ENCODE assay signal across 10 mouse cellular contexts in genomic region chr11:74843435-74843714, GRCm38 (mm10). TPM values are rescaled to one million over a fixed set of nuclear protein-coding genes. Genes with fewer than 3 reads are reported as not detected.
A peak's percentile ranks its signal among the peaks of the same experiment; 100 is the strongest.
DNase-seq lines count a peak whose midpoint lies in the region; ATAC-seq lines count a peak whose summit lies in the region.
"Had no signal": no experiment of that assay in that cellular context is flagged by ENCODE, and none has a peak within 500 bp of the region (broad histone marks: within the 10 kb centered on the region; RNA-seq: fewer than 3 reads in every experiment).

No protein-coding gene starts in this region.

- H3K27ac ChIP-seq in embryonic facial prominence, embryonic 12.5 days, result peak overlapping the region; percentile 8; the same call in 1 of the 2 replicates
- H3K27ac ChIP-seq: lung, embryonic 15.5 days had no signal

- peak; percentile 59 for DNase-seq in kidney, postnatal 10 days
- no peak for DNase-seq in kidney, adult 9 months
- DNase-seq in brain, adult 2 months (ENCODE audit: low read depth, low spot score), result peak; percentile 50
- peak; percentile 53 to 60 for DNase-seq in kidney, postnatal 36 days
- no peak for DNase-seq in testis, postnatal 14 days (ENCODE audit: low spot score)
- DNase-seq in layer of hippocampus, postnatal 14 days (ENCODE audit: low spot score in 2 of 2), result no peak
- DNase-seq: right cerebral cortex, postnatal 25 days; thymus, postnatal 4 days had no signal

- no peak overlapping the region for H3K9ac ChIP-seq in embryonic facial prominence, embryonic 12.5 days
- H3K9ac ChIP-seq: lung, embryonic 15.5 days had no signal

- ATAC-seq in embryonic facial prominence, embryonic 12.5 days (ENCODE audit: insufficient number of reproducible peaks, insufficient read depth, low FRiP score, low TSS enrichment), result no peak

- H3K9me3 ChIP-seq in embryonic facial prominence, embryonic 12.5 days, result peaks cover 4% of the 10 kb centered on the region; the same call in 1 of the 2 replicates
- H3K9me3 ChIP-seq: lung, embryonic 15.5 days had no signal

- no peak overlapping the region for H3K4me2 ChIP-seq in embryonic facial prominence, embryonic 12.5 days (replicated peaks)
- H3K4me2 ChIP-seq: lung, embryonic 15.5 days had no signal

- no peaks in the 10 kb centered on the region for H3K27me3 ChIP-seq in embryonic facial prominence, embryonic 12.5 days
- H3K27me3 ChIP-seq: lung, embryonic 15.5 days had no signal

- H3K36me3 ChIP-seq in embryonic facial prominence, embryonic 12.5 days, result peaks cover 46% of the 10 kb centered on the region

- H3K4me3 ChIP-seq in embryonic facial prominence, embryonic 12.5 days, result no peak overlapping the region
- H3K4me3 ChIP-seq: lung, embryonic 15.5 days had no signal

- H3K4me1 ChIP-seq in embryonic facial prominence, embryonic 12.5 days, result peaks cover 21% of the 10 kb centered on the region

- 63% methylated on average over 2 of the region's 2 CpGs for WGBS in embryonic facial prominence, embryonic 12.5 days

RNA-seq across cellular contexts. Expression of gene Mnt, which starts 12.7 kb away (rescaled TPM):
- 6.4 TPM in 2 replicates for polyA plus RNA-seq in embryonic facial prominence, embryonic 12.5 days (2016; fragmentation: Nextera tagmentation; extraction: Ambion mirVana)
- 10 to 100 TPM; 28.4 to 29.6 TPM for total RNA-seq in layer of hippocampus, postnatal 14 days (2021)

RNA-seq across cellular contexts. Expression of gene Sgsm2, which starts 53.5 kb away (rescaled TPM):
- polyA plus RNA-seq in embryonic facial prominence, embryonic 12.5 days (2016; fragmentation: Nextera tagmentation; extraction: Ambion mirVana), result 7.5 and 7.9 TPM in 2 replicates
- 10 to 100 TPM; 69.6 to 73.0 TPM for total RNA-seq in layer of hippocampus, postnatal 14 days (2021)

RNA-seq across cellular contexts. Expression of gene Tsr1, which starts 54.5 kb away (rescaled TPM):
- 39.2 and 44.5 TPM in 2 replicates for polyA plus RNA-seq in embryonic facial prominence, embryonic 12.5 days (2016; fragmentation: Nextera tagmentation; extraction: Ambion mirVana)
- total RNA-seq in layer of hippocampus, postnatal 14 days (2021), result 10 to 100 TPM; 35.8 to 37.0 TPM

Comparison
In these comparisons a context has a peak if more than half of its experiments do, and no peak if none do; other contexts are left out.
1. DNase-seq: peak in kidney, postnatal 10 days (single experiment), brain, adult 2 months (single experiment) and kidney, postnatal 36 days (2 of 2); none in kidney, adult 9 months (single experiment), testis, postnatal 14 days (single experiment) and layer of hippocampus, postnatal 14 days (0 of 2).